Mouse (Mus musculus) forebrain, embryonic 14.5 days (tissue): ENCODE measurements at regions not wholly inside any gene's neighbourhood (a gene's known extent, or its start where the extent isn't known, plus 50 kb on each side); places are given as distances from the start of the nearest gene placed in this dataset.

ENCODE experiments used
- ATAC-seq: fragments of 200-750 bp; cut with Nextera tagmentation; 2 replicates; pipeline ENCODE4 v1.8.0; 2017; ENCODE audit warnings: mild to moderate bottlenecking, moderate library complexity
- DNase-seq: peaks from one replicate; pipeline ENCODE4 v3.0.0-alpha.2; 2015; ENCODE audit warnings: low spot score
- H3K27ac ChIP-seq: fragments of 300-500 bp; sonication (generic); 2 replicates; pipeline ENCODE4 v1.5.1; 2014; ENCODE audit warnings: low read depth, mild to moderate bottlenecking, control low read depth, low read length, moderate library complexity
- H3K27me3 ChIP-seq: fragments of 300-500 bp; sonication (generic); replicated peaks from 2 replicates; pipeline ENCODE4 v1.6.1; 2014; ENCODE audit warnings: low read length, control low read depth, mixed read lengths; ENCODE audit not compliant: control insufficient read depth, insufficient read depth
- H3K36me3 ChIP-seq: fragments of 300-500 bp; sonication (generic); 2 replicates; pipeline ENCODE4 v1.6.1; 2014; ENCODE audit warnings: low read length, control low read depth; ENCODE audit not compliant: control insufficient read depth, insufficient read depth
- H3K4me1 ChIP-seq: fragments of 300-500 bp; sonication (generic); 2 replicates; pipeline ENCODE4 v1.6.1; 2014; ENCODE audit warnings: antibody characterized with exemption, low read length, control low read depth; ENCODE audit not compliant: control insufficient read depth, insufficient read depth
- H3K4me2 ChIP-seq: fragments of 300-500 bp; sonication (generic); 2 replicates; pipeline ENCODE4 v1.6.1; 2014; ENCODE audit warnings: mild to moderate bottlenecking, control low read depth, low read length
- H3K4me3 ChIP-seq: fragments of 300-500 bp; sonication (generic); 2 replicates; pipeline ENCODE4 v1.5.1; 2014; ENCODE audit warnings: low read depth, low read length, control low read depth
- H3K9ac ChIP-seq: fragments of 300-500 bp; sonication (generic); 2 replicates; pipeline ENCODE4 v1.6.1; 2014; ENCODE audit warnings: mild to moderate bottlenecking, low read length, control low read depth, moderate library complexity
- H3K9me3 ChIP-seq: fragments of 300-500 bp; sonication (generic); replicated peaks from 2 replicates; pipeline ENCODE4 v1.6.1; 2016; ENCODE audit warnings: low read length, control low read depth, mixed read lengths; ENCODE audit not compliant: control insufficient read depth
- WGBS: fragments of 180-500 bp; shearing (Covaris S2); extraction: QIAGEN DNeasy Blood & Tissue Kit; methylation state at CpG from one replicate; pipeline ENCODE4 v1.1.7; 2014; 5-methylcytosine and 5-hydroxymethylcytosine counted together

DNA sequence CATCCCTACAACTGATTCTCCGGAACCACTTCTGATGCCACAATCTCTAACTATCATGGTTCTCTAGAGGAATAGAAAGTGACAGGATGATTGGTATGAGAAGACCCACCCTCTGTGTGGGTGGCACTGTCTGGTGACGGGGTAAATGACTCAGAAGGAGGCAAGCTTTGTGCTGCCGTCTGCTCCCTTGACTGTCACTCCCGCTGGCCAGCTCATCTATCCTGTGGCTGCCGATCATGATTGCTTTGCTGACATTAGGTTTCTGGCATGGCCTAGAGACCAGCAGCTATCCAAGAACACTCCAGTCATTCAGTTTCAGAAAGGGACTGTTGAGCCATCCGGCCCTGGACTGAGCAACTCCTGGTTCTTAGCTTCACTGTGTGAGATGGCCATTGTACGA lies 331.4 kb downstream of the Pmp22 start:
- Histone ChIP-seq H3K27me3 (peaks cover 5% of the 10 kb centered on the region), H3K36me3 (no peaks in the 10 kb centered on the region), H3K4me2 (no peak overlapping the region), H3K9ac (no peak overlapping the region), H3K27ac (no peak overlapping the region), H3K9me3 (no peaks in the 10 kb centered on the region), H3K4me3 (no peak overlapping the region), H3K4me1 (peaks cover 12% of the 10 kb centered on the region)
- ATAC-seq (no peak), DNase-seq (no peak)
- WGBS: 83% methylated on average over 7 of the region's 7 CpGs

DNA sequence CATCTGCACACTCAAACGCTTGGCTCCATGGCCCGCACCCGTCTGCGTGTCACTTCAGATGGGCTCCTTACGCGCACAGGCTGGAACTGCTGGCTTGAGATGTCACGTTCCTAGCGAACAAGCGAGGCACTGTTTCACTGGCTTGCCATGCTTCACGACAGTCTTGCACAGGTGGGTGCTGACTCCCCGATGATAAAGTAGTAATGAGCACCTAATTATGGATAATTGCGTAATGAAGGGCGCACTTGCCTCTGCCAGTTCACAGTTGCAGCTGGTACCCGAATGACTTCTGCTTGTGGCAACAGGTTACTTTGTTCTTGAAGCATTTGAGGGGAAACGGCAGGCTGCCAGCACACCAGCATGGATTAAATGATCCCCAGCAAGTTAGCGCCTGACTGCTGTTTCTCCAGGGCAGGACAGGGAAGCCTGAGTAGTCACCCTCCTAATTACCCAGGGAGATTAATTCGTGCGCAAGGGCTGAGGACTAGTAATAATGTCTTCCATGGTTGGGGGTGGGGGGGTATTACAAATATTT lies 335.1 kb downstream of the Pmp22 start:
- no peak overlapping the region for H3K4me3 ChIP-seq
- no peak overlapping the region for H3K27ac ChIP-seq
- no peaks in the 10 kb centered on the region for H3K36me3 ChIP-seq
- H3K4me2 ChIP-seq: 0 out of 2 replicates have a peak overlapping the region, but pooled peaks have one; percentile 24
- 15% methylated on average over 18 of the region's 18 CpGs for WGBS
- no peak overlapping the region for H3K9ac ChIP-seq
- H3K4me1 ChIP-seq: peaks cover 5% of the 10 kb centered on the region
- no peaks in the 10 kb centered on the region for H3K9me3 ChIP-seq
- ATAC-seq (peak; percentile 48), DNase-seq (peak; percentile 73)
- H3K27me3 ChIP-seq: peaks cover 6% of the 10 kb centered on the region

DNA sequence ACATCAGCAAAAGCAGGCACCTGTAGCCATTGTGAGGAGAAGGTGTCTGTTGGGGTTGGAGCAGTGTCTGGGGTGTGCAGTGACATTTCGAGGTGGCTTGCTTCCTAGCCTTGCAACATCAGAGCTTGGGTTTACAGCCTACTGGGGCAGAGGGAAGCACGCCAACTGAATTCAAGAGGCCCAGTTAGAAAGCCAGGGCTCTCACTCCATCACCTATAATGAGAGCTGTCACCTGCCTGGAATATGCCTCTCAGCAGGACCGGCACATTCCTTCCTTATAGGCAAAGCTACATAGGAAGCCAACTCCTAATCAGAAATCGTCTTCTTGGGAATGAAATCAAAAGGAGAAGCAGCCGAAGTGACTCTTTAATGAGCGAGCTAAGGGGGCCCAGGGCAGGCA lies 337.2 kb downstream of the Pmp22 start:
- Histone ChIP-seq H3K9ac (no peak overlapping the region), H3K4me1 (peaks cover 5% of the 10 kb centered on the region), H3K36me3 (no peaks in the 10 kb centered on the region), H3K9me3 (no peaks in the 10 kb centered on the region), H3K4me3 (no peak overlapping the region), H3K4me2 (no peak overlapping the region), H3K27ac (no peak overlapping the region), H3K27me3 (peaks cover 6% of the 10 kb centered on the region)
- WGBS: 79% methylated on average over 6 of the region's 6 CpGs
- ATAC-seq: no peak
- DNase-seq: no peak

DNA sequence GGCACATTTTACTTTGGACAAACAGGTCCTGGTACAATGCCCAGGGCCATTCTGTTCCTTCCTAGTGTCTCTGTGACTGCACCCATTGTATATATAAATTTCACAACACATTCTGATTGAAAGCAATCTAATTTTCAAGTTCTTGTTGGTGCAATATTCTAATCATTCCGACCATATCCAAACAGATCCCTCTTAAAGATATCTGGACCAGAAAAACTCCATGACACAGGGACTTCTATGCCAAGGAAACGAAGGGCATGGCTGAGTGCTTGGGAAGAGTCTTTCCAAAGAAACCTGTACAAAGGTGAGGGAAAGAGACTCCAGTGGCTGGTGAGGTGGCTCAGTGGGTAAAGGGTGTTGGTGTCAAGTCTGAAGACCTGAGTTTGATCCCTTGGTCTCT lies 337.8 kb downstream of the Pmp22 start:
- WGBS: 89% methylated on average over 2 of the region's 2 CpGs
- DNase-seq: no peak
- H3K4me2 ChIP-seq: no peak overlapping the region
- no peak for ATAC-seq
- no peak overlapping the region for H3K27ac ChIP-seq
- no peaks in the 10 kb centered on the region for H3K9me3 ChIP-seq
- no peak overlapping the region for H3K9ac ChIP-seq
- H3K4me3 ChIP-seq: no peak overlapping the region
- peaks cover 6% of the 10 kb centered on the region for H3K27me3 ChIP-seq
- no peaks in the 10 kb centered on the region for H3K36me3 ChIP-seq
- H3K4me1 ChIP-seq: peaks cover 5% of the 10 kb centered on the region

DNA sequence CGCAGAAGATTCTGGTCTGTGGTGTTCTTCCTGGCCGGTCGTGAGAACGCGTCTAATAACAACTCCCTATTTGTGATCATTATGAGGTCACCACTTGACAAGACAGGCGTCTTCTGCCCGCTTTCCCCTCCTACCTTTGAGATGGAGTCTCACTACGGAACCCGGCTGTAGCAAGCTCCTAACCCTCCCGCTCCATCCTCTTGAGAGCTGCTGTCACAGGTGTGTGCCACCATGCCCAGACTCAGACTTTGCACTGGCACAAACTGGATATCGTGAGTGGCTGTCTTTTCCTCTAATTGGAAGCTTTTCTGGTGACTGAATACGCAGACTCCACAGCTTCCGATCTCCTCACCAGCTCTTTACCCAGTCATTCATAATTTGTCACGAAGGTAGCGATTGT lies 346.0 kb downstream of the Pmp22 start:
- Histone ChIP-seq H3K27me3 (no peaks in the 10 kb centered on the region), H3K4me2 (no peak overlapping the region), H3K9ac (no peak overlapping the region), H3K9me3 (no peaks in the 10 kb centered on the region), H3K4me1 (no peaks in the 10 kb centered on the region), H3K27ac (no peak overlapping the region), H3K4me3 (no peak overlapping the region), H3K36me3 (no peaks in the 10 kb centered on the region)
- 94% methylated on average over 15 of the region's 15 CpGs for WGBS
- DNase-seq: no peak
- no peak for ATAC-seq

DNA sequence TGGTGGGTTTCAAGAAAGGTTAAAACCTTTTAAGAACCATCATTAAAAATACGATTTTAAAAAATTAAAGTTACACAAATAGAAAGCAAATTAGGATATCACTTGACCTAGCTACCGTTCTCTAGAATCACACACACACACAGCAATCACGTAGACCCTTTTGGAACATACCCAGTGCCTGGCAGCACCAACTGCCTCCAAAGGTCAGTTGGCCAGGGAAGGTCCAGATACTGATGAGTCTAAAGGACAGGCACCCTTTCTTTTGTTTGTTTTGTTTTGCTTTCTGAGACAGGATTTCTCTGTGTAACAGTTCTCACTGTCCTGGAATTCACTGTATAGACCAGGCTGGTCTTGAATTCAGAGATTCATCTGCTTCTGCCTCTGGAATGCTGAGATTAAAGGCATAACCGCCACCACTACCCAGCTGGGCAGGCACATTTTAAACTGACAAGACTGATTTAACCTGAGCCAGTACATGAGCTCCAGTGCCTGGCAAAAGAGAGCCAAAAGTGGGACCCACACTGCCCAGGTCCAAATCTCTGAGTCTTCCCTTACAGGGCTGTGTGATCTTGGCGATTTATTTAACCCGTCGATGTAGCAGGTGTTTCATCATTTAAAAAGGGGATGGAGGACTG lies 353.0 kb downstream of the Pmp22 start:
- no peak overlapping the region for H3K4me3 ChIP-seq
- WGBS: 47% methylated on average over 7 of the region's 7 CpGs
- no peaks in the 10 kb centered on the region for H3K9me3 ChIP-seq
- H3K27ac ChIP-seq: no peak overlapping the region
- DNase-seq (no peak), ATAC-seq (no peak)
- H3K9ac ChIP-seq: no peak overlapping the region
- no peak overlapping the region for H3K4me2 ChIP-seq
- no peaks in the 10 kb centered on the region for H3K36me3 ChIP-seq
- H3K4me1 ChIP-seq: peaks cover 7% of the 10 kb centered on the region; the same call in 1 of the 2 replicates
- H3K27me3 ChIP-seq: no peaks in the 10 kb centered on the region

DNA sequence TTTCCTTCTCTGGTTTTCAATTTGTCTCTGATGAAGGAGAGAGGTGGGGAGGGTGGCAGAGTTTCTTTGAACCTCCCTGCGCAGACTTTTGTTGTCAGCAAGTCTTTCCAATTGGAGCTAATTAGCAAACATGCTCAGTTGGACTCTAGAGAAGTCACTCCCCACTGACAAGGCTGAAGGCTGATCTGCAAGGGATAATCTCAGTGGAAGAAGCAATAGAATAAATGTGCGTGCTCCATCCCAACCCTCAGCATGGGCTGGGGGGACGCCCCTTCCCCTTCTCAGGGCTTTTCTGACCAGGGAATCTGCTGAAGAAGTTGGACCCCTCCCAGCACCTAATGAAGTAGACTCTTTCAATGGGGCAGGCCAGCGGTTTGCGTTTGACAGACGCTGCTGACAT lies 353.8 kb downstream of the Pmp22 start:
- Histone ChIP-seq H3K4me3 (no peak overlapping the region), H3K27ac (no peak overlapping the region), H3K9me3 (no peaks in the 10 kb centered on the region), H3K9ac (no peak overlapping the region), H3K4me2 (peak overlapping the region; percentile 21), H3K27me3 (no peaks in the 10 kb centered on the region), H3K36me3 (no peaks in the 10 kb centered on the region), H3K4me1 (peaks cover 7% of the 10 kb centered on the region; the same call in 1 of the 2 replicates)
- no peak for ATAC-seq
- 3% methylated on average over 6 of the region's 6 CpGs for WGBS
- peak; percentile 46 for DNase-seq

DNA sequence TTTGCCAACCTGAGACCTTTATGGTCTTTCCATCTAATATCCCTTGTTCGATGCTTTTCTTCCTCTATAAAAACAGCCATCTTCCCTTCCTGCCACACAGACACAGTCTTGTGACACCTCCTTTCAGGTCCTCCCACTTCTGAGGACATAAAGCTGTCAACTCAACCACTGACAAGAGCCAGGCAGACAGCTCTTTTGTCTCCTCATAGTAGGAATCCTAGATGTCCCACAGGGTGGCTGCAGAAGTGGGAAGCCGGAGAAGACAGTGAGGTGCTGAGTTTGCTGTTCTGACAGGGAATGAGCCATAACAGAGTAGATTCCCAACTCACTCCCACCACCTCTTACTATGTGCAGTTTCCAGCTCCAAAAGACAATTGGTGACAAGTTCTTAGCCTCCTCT lies 358.4 kb downstream of the Pmp22 start:
- Histone ChIP-seq H3K4me1 (peaks cover 7% of the 10 kb centered on the region; the same call in 1 of the 2 replicates), H3K36me3 (no peaks in the 10 kb centered on the region), H3K27ac (no peak overlapping the region), H3K9me3 (no peaks in the 10 kb centered on the region), H3K4me3 (no peak overlapping the region), H3K27me3 (no peaks in the 10 kb centered on the region), H3K4me2 (no peak overlapping the region), H3K9ac (no peak overlapping the region)
- DNase-seq (no peak), ATAC-seq (no peak)
- WGBS: 65% methylated on average over 2 of the region's 2 CpGs

DNA sequence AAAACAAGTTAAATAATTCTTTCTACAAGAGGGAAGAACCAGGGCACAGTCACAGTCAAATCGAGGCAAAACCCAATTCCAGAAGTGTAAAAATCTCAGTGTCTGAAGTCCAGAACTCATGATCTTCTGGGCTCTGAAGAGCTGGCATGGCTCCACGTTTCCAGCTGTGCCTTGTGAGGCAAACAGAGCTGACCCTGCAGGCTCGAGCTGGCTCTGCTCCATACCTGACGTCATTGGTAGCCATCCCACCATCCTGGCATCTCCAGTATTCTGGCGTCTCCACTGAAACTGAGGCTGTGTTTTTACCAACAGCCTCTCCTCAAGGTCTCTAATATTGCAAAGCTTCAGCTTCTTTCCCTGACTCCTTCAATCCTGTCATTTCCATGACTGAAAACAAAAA lies 373.4 kb downstream of the Pmp22 start:
- Histone ChIP-seq H3K27me3 (no peaks in the 10 kb centered on the region), H3K9ac (no peak overlapping the region), H3K4me2 (no peak overlapping the region), H3K4me3 (no peak overlapping the region), H3K27ac (no peak overlapping the region), H3K4me1 (no peaks in the 10 kb centered on the region), H3K9me3 (no peaks in the 10 kb centered on the region), H3K36me3 (no peaks in the 10 kb centered on the region)
- WGBS: 51% methylated on average over 5 of the region's 5 CpGs
- ATAC-seq (no peak), DNase-seq (peak; percentile 44)
